Mouse (Mus musculus) testis, adult 2 months (tissue): Measurements from ENCODE around the gene Smim22. TPM values are rescaled to one million over a fixed set of nuclear protein-coding genes. Genes with fewer than 3 reads are reported as not detected.

Source experiments
- H3K27ac ChIP-seq: fragments of 200-500 bp; 2 replicates; pipeline ENCODE4 v1.5.1; 2012; ENCODE audit warnings: low read depth, low read length; ENCODE audit not compliant: control insufficient read depth, insufficient read depth
- H3K27me3 ChIP-seq: fragments of 200-500 bp; 2 replicates; pipeline ENCODE4 v1.6.1; 2012; ENCODE audit warnings: mild to moderate bottlenecking, low read length, moderate library complexity; ENCODE audit not compliant: control insufficient read depth, insufficient read depth
- H3K36me3 ChIP-seq: fragments of 200-500 bp; 2 replicates; pipeline ENCODE4 v1.6.1; 2012; ENCODE audit warnings: mild to moderate bottlenecking, low read length; ENCODE audit not compliant: control insufficient read depth, insufficient read depth
- H3K4me1 ChIP-seq: fragments of 200-500 bp; 2 replicates; pipeline ENCODE4 v1.6.1; 2012; ENCODE audit warnings: low read length; ENCODE audit not compliant: control insufficient read depth, insufficient read depth
- H3K4me3 ChIP-seq: fragments of 200-500 bp; 2 replicates; pipeline ENCODE4 v1.5.1; 2012; ENCODE audit warnings: low read depth, mild to moderate bottlenecking, low read length, moderate library complexity, mixed read lengths; ENCODE audit not compliant: control insufficient read depth
- CTCF ChIP-seq: fragments of 200-500 bp; IDR thresholded peaks from 2 replicates; pipeline ENCODE4 v1.5.1; 2012; ENCODE audit warnings: low read depth, mild to moderate bottlenecking, inconsistent platforms, low read length, moderate library complexity; ENCODE audit not compliant: control insufficient read depth, insufficient read depth, insufficient replicate concordance
- POLR2A ChIP-seq: fragments of 200-500 bp; IDR thresholded peaks from 2 replicates; pipeline ENCODE4 v1.6.1; 2012; ENCODE audit warnings: low read depth, mild to moderate bottlenecking, inconsistent platforms, low read length, moderate library complexity; ENCODE audit not compliant: control insufficient read depth
- polyA plus RNA-seq: library from polyadenylated mRNA; depleted of rRNA; stranded (reverse); fragments of >200 nt; gene quantifications from 2 replicates; pipeline ENCODE4 v1.2.3, GENCODE M21; 2012; rRNA removed

Smim22 gene
- polyA plus RNA-seq, 1 experiment, result 1.7 TPM

DNA sequence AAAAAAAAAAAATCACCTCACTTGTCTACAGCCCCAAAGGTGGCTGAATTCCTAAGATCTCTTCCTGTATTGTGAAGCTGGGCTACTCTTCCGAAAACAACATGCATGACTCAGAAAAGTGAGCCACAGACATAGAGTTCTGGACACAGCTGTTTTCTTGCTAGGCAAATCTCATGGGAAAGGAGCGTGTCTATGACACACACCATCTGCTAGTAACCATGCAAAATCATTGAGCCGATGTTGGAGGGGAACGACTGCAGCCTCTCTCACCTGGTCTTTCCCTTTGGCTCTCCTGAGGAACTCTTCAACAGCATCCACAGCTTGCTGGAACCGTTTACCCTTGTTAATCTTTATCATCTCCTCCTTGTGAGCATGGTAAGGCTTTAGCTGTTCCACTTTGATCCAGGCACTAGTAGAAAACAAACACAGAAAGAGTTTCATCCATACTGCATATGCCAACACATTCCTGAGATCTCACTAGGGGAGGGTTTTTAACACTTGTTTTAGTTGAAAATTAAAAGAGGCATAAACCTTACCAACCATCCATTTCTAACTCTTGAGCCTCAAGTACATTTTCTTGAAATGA is 29.7 kb downstream of the Smim22 start:
- Histone ChIP-seq H3K4me1 (no peaks in the 10 kb centered on the region), H3K27me3 (no peaks in the 10 kb centered on the region), H3K27ac (no peak overlapping the region), H3K36me3 (peaks cover 8% of the 10 kb centered on the region), H3K4me3 (no peak overlapping the region)
- no peak for TF ChIP-seq POLR2A
- no peak for TF ChIP-seq CTCF

DNA sequence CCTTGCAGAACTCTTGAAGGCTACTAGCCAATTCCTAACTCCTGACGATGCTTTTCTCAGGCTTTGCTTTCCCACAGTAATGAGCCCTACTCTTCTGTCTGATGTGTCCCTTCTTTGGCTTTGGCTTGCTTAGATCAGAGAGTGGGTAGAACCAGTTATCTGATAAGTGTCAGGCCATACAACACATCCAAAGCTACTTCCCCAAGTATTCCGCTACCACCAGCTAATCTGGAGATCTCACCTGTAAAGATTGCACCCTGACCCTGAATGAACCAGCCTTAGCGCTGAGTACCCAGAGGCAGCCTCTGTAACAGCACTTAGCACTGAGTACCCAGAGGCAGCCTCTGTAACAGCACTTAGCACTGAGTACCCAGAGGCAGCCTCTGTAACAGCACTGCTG is 38.2 kb downstream of the Smim22 start:
- TF ChIP-seq CTCF, result no peak
- TF ChIP-seq POLR2A, result no peak
- Histone ChIP-seq H3K27me3 (no peaks in the 10 kb centered on the region), H3K4me3 (no peak overlapping the region), H3K27ac (no peak overlapping the region), H3K36me3 (peaks cover 3% of the 10 kb centered on the region; the same call in 1 of the 2 replicates), H3K4me1 (peaks cover 2% of the 10 kb centered on the region; the same call in 1 of the 2 replicates)

DNA sequence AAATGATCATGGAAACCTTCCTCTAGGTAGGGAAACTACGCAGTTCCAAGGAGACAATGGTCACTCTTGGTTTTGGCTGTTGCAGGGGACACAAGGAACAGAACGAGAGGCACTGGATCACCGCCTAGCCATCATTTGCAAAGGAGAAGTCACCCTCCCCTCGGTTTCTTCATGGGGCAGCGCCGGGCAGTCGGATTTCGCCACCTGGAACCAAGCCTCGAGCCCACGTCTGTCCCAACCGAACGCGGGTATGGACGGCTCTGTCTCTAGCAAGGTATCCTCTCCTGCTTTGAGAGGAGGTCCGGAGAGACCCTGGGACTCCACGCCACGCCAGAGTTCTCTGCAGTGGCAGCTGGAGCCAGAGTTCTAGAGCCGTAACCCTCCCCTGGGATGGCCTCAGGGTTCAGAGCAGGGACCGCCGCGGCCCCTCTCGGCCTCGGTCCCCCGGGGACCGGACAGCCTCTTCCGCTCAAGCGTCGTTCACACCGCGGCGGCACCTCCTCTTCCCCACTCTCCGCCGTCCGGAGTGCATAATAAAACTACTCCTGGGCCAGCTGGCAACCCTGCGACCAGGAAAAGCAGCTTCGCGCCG is 42.2 kb downstream of the Smim22 start:
- H3K27me3 ChIP-seq, result no peaks in the 10 kb centered on the region
- H3K27ac ChIP-seq, result peak overlapping the region; percentile 92
- peak overlapping the region; percentile 89 for H3K4me3 ChIP-seq
- peaks cover 4% of the 10 kb centered on the region for H3K4me1 ChIP-seq
- H3K36me3 ChIP-seq, result peaks cover 1% of the 10 kb centered on the region; the same call in 1 of the 2 replicates
- no peak for TF ChIP-seq POLR2A
- no peak for TF ChIP-seq CTCF

DNA sequence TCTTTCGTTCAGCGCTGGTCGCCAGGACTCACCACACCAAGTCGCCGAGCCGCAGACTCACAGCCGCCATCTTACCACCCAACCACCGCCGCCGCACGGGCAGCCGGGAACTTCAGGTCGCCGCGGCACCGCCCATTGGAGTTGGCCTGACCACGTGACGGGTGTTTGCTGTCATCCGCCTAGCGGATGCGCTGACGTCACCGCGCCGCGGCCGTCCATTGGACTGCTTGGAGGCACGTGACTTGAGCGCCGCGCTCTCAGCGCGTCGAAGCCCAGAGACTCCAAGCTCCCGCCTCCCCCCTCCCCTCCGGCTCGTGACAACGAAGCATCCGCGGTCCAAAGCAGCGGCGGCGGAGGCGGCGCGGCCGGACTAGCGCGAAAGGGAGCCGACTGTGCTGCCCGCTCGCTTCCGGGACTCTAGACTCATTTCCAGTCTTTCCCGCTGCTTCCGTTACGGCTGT is 42.7 kb downstream of the Smim22 start, which contains the start of the genes Glyr1 and Ubn1:
Gene Glyr1 (minus strand): TSS at position 90 of the 461 bp plus-strand sequence.
Gene Ubn1 (plus strand): TSS at position 284 of the 461 bp plus-strand sequence.
- Histone ChIP-seq H3K4me3 (peak within 1 kb of the TSS; percentile 89), H3K36me3 (peaks cover 1% of the 10 kb centered on the region; the same call in 1 of the 2 replicates), H3K27ac (peak within 1 kb of the TSS; percentile 95), H3K27me3 (no peaks in the 10 kb centered on the region), H3K4me1 (peaks cover 4% of the 10 kb centered on the region)
- TF ChIP-seq POLR2A, result peak; percentile 98
- TF ChIP-seq CTCF, result no peak

DNA sequence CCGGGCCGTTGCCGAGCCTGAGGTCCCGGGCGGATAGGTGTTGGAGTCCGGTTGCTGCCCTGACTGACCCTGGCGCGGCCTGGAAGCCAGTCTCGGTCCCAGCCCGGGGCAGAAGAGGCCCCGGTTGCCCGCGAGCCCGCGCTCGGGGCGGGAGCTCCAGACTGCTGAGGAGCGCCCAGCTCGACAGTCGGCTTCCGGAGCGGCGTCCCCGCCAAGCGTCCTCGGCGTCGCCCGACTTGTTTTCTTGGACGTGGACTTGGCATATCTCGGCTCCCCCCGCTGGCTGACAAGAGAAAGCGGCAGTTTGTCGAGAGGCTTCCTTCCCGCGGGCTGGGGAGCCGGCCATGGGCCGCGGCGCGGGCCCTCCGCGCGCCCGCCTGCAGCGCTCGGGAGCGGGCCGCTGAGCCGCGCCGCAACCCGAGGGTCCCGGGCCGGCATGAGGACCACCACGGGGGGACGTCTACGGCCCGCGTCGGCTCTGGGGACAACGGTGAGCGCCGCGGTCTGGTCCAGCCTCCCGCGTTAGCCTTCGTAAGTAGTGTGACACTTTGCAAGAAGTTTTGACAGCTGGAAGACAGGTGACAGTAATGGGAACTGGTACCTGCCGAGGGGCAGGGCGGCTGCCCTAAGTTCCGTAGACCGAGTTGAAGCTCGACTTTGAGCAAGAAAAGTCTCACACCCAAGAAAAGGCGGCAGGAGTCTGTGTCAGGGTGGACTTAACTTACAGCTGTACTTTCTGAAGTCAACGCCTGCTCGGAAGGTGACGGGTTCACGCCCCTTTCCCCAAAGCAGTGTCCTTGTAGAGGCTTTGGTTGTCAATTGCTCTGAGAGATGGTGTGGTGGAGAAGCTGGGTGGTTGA is 43.4 kb downstream of the Smim22 start:
- peak overlapping the region; percentile 89 for H3K4me3 ChIP-seq
- TF ChIP-seq POLR2A, result no peak; the same call in 1 of the 2 replicates
- no peak for TF ChIP-seq CTCF
- H3K4me1 ChIP-seq, result peaks cover 4% of the 10 kb centered on the region
- H3K27ac ChIP-seq, result peak overlapping the region; percentile 95
- H3K27me3 ChIP-seq, result no peaks in the 10 kb centered on the region
- H3K36me3 ChIP-seq, result peaks cover 1% of the 10 kb centered on the region; the same call in 1 of the 2 replicates

Other genes starting within 250 kb of the Smim22 start
- 55.2 and 57.0 TPM in 2 replicates for gene Cdip1, start 217.0 kb upstream of the Smim22 start, polyA plus RNA-seq
- gene 4930562C15Rik, start 171.9 kb upstream of the Smim22 start, polyA plus RNA-seq, result 55.3 and 61.1 TPM in 2 replicates
- 65.2 and 75.6 TPM in 2 replicates for gene Ubald1, start 127.0 kb upstream of the Smim22 start, polyA plus RNA-seq
- 29.1 and 29.6 TPM in 2 replicates for gene Mgrn1, start 121.0 kb upstream of the Smim22 start, polyA plus RNA-seq
- gene Nudt16l1, start 68.5 kb upstream of the Smim22 start, polyA plus RNA-seq, result 43.1 and 44.3 TPM in 2 replicates
- gene Anks3, start 43.1 kb upstream of the Smim22 start, polyA plus RNA-seq, result 39.3 and 41.5 TPM in 2 replicates
- gene Sept12, start 9.4 kb upstream of the Smim22 start, polyA plus RNA-seq, result 558 and 561 TPM in 2 replicates
- 277 and 305 TPM in 2 replicates for gene Rogdi, start 6.3 kb downstream of the Smim22 start, polyA plus RNA-seq
- 44.5 and 45.3 TPM in 2 replicates for gene Glyr1, start 42.6 kb downstream of the Smim22 start, polyA plus RNA-seq
- gene Ubn1, start 42.8 kb downstream of the Smim22 start, polyA plus RNA-seq, result 26.8 and 28.4 TPM in 2 replicates
- gene Ppl, start 125.1 kb downstream of the Smim22 start, polyA plus RNA-seq, result 0.16 and 0.45 TPM in 2 replicates
- gene Sec14l5, start 139.8 kb downstream of the Smim22 start, polyA plus RNA-seq, result 0.06 and 0.07 TPM in 2 replicates
- 11.4 and 13.1 TPM in 2 replicates for gene Nagpa, start 196.7 kb downstream of the Smim22 start, polyA plus RNA-seq
- 15.1 and 21.7 TPM in 2 replicates for gene AU021092, start 215.0 kb downstream of the Smim22 start, polyA plus RNA-seq
- gene Alg1, start 226.3 kb downstream of the Smim22 start, polyA plus RNA-seq, result 21.3 and 26.0 TPM in 2 replicates
- gene Eef2kmt, start 248.7 kb downstream of the Smim22 start, polyA plus RNA-seq, result 51.9 and 53.9 TPM in 2 replicates